Mouse (Mus musculus): ENCODE measurements around the gene Pde1a. TPM values are rescaled to one million over a fixed set of nuclear protein-coding genes. Genes with fewer than 3 reads are reported as not detected.
A peak's percentile ranks its signal among the peaks of the same experiment; 100 is the strongest.

Gene Pde1a
- polyA plus RNA-seq, 1 experiment from 2014 or later: 2.5 TPM

DNA sequence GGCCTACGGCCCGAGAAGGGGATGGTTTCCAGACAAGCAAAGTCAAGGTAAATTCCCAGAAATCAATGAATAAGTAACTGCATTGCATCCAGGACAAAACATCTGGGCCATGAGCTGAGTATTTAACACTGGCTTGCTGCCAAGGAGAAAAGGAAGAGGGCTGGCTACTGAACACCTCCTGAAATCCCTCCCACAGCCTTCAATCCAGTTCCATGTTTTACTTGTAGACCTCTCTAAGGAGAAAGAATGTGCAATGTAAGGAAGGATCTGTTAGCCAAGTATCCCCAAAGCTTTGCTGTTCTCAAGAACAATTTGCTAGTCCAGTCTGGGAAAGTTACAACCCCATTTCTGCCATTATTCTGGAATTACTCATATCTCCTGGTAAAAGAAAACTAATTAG lies 42.4 kb downstream of the Pde1a start:
- Histone ChIP-seq H3K4me1 (replicated peaks) (no peaks in the 10 kb centered on the region), H3K36me3 (replicated peaks) (no peaks in the 10 kb centered on the region), H3K4me2 (no peak overlapping the region), H3K4me3 (replicated peaks) (no peak overlapping the region), H3K9me3 (replicated peaks) (no peaks in the 10 kb centered on the region), H3K27me3 (no peaks in the 10 kb centered on the region), H3K9ac (no peak overlapping the region), H3K27ac (replicated peaks) (no peak overlapping the region)
- no peak for ATAC-seq (ENCODE audit: insufficient read depth)
- WGBS (ENCODE audit: insufficient replicate concordance): 40% methylated on average over 2 of the region's 2 CpGs

DNA sequence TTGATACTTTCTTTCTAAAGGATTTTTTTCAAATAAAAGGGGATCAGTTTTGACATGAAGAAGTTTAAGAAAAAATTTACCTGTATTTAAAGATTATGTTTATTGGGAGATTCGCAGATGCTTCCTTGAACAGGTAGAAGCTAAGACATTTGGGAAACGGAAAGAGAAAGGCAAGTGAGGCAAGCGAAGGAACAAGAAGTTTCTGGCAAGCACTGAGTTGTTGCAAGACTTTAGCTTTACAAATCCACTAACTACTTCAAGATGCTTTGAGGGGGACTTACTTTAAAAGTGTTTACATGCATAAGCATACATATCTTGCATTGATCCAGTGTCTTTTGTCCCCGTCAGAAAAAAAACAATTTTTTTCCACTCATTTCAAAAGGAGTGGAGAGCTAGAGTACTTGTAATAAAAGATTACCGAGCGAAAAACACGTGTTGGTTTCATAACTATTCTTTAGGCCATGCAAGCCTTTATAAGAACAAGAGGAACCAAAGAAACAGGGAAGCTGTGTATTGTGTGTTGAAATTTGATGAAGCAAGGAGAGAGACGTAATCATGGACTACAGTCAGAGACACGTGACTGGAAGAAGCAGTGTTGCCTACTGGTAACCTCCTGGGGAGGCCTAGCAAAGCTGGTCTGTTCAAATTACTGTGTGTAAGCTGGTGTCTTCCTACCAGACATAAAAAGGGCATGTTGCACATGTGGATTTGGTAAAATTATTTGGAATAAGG lies 49.0 kb downstream of the Pde1a start:
- Histone ChIP-seq H3K36me3 (replicated peaks) (no peaks in the 10 kb centered on the region), H3K9me3 (replicated peaks) (no peaks in the 10 kb centered on the region), H3K27ac (replicated peaks) (no peak overlapping the region), H3K9ac (no peak overlapping the region), H3K27me3 (no peaks in the 10 kb centered on the region), H3K4me2 (no peak overlapping the region), H3K4me1 (replicated peaks) (no peaks in the 10 kb centered on the region), H3K4me3 (replicated peaks) (no peak overlapping the region)
- 59% methylated on average over 9 of the region's 9 CpGs for WGBS (ENCODE audit: insufficient replicate concordance)
- ATAC-seq (ENCODE audit: insufficient read depth): peak; percentile 52

DNA sequence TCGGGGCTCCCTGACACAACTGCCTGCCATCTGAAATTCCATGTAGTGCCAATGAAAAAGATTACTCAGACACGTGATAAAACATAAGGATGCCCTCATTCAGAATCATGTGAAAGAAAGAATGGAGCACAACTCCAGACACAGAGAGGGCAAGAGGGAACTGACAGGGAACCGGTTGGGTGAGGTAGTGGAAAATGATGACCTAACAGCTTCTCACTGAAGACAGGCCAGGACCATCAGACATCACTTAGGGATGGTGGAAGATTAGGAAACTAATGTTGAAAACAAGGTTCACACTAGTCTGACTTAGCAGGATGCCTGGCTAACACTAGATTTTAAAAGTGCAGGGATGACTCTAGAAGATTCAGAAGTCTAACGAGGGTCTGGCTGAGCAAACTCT lies 49.6 kb downstream of the Pde1a start:
- Histone ChIP-seq H3K27me3 (no peaks in the 10 kb centered on the region), H3K27ac (replicated peaks) (no peak overlapping the region), H3K4me3 (replicated peaks) (no peak overlapping the region), H3K9me3 (replicated peaks) (no peaks in the 10 kb centered on the region), H3K9ac (no peak overlapping the region), H3K4me2 (no peak overlapping the region), H3K36me3 (replicated peaks) (no peaks in the 10 kb centered on the region), H3K4me1 (replicated peaks) (no peaks in the 10 kb centered on the region)
- ATAC-seq (ENCODE audit: insufficient read depth): no peak
- WGBS (ENCODE audit: insufficient replicate concordance): 60% methylated on average over 4 of the region's 4 CpGs

DNA sequence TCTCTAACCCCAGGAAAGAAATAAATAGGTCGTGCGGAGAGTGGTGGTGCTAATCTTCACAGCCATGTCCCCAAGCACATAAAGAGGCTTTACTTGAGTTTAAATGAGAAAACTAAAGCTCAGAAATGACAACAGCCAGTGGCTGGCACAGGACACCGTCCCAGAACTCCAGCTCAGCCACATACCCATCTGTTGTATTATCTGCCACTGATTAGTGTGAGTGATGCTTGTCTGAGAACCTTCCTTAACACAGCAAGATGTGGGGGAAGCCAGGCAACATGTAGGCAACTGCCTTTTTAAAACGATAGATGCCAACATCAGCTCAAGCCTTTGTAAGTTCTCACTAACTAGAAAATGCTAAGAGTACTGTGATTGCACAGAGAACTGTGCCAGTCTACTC lies 52.9 kb downstream of the Pde1a start:
- no peaks in the 10 kb centered on the region for H3K36me3 ChIP-seq (replicated peaks)
- H3K9ac ChIP-seq: no peak overlapping the region
- H3K9me3 ChIP-seq (replicated peaks): no peaks in the 10 kb centered on the region
- no peak for ATAC-seq (ENCODE audit: insufficient read depth)
- H3K27me3 ChIP-seq: no peaks in the 10 kb centered on the region
- WGBS (ENCODE audit: insufficient replicate concordance): 64% methylated on average over 4 of the region's 4 CpGs
- H3K4me2 ChIP-seq: no peak overlapping the region
- H3K4me3 ChIP-seq (replicated peaks): no peak overlapping the region
- no peak overlapping the region for H3K27ac ChIP-seq (replicated peaks)
- H3K4me1 ChIP-seq (replicated peaks): no peaks in the 10 kb centered on the region

DNA sequence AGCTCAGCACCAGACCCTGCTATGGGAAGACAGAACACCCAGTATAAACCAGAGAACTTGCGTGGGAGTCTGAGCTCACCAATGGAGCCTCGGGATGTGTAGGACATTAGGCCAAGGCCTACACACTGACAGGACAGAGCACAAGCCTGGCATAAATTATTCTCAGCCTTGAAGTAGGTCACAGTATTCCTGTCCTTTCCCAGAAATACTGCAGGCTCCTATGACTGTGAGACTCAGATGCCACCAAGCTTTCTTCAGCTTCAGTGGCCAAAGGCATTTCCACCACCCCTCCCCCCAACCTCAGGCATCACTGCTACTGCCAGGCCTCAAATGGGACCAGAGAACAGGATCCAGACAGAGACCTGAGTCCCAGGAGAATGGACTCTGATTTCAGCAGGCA lies 54.7 kb downstream of the Pde1a start:
- H3K27ac ChIP-seq (replicated peaks): no peak overlapping the region
- no peak for ATAC-seq (ENCODE audit: insufficient read depth)
- H3K4me3 ChIP-seq (replicated peaks): no peak overlapping the region
- H3K9me3 ChIP-seq (replicated peaks): no peaks in the 10 kb centered on the region
- no peak overlapping the region for H3K9ac ChIP-seq
- WGBS (ENCODE audit: insufficient replicate concordance): 72% methylated on average over 2 of the region's 2 CpGs
- no peaks in the 10 kb centered on the region for H3K27me3 ChIP-seq
- H3K4me2 ChIP-seq: no peak overlapping the region
- no peaks in the 10 kb centered on the region for H3K4me1 ChIP-seq (replicated peaks)
- H3K36me3 ChIP-seq (replicated peaks): no peaks in the 10 kb centered on the region

DNA sequence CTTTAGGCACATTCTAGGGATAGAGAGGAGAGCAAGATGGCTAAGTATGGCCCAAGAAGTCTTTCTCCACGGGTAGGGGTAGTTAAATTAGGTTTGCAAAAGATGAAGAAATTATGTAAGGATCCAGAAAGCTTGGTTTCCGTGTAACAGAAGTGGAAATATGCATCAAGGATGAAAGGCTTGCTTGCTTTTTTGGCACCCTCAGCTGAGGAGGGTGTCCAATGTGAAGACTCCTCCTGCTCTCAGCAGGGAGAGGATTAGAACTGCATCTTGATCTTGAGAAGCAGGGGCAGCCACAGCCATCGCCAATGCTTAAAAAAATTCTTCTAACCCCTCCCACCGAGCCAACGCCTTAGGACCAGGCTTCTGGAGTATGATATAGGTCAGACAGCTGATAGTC lies 55.2 kb downstream of the Pde1a start:
- H3K4me1 ChIP-seq (replicated peaks): no peaks in the 10 kb centered on the region
- no peaks in the 10 kb centered on the region for H3K27me3 ChIP-seq
- H3K9ac ChIP-seq: no peak overlapping the region
- H3K4me2 ChIP-seq: no peak overlapping the region
- no peak for ATAC-seq (ENCODE audit: insufficient read depth)
- no peaks in the 10 kb centered on the region for H3K9me3 ChIP-seq (replicated peaks)
- no peak overlapping the region for H3K27ac ChIP-seq (replicated peaks)
- 37% methylated on average over 5 of the region's 5 CpGs for WGBS (ENCODE audit: insufficient replicate concordance)
- no peak overlapping the region for H3K4me3 ChIP-seq (replicated peaks)
- H3K36me3 ChIP-seq (replicated peaks): no peaks in the 10 kb centered on the region

DNA sequence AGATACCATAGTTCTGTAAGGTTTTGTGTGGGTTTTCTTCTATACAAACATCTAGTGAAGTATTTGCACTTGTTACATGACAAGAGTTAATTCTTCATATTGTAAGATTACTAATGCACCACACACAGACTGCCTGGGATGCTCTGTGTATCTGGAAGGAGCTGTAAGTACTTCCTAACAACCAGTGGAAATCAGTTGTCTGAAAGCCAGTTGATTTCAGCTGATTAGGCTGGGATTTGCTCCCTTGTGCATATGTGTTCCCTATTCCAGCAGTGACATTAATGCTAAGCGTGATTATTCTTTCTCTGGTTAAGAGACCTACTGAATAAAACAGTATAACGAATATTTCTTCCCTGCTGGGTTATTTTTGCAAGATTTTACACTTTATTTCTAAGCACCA lies 55.8 kb downstream of the Pde1a start:
- Histone ChIP-seq H3K4me2 (no peak overlapping the region), H3K27ac (replicated peaks) (no peak overlapping the region), H3K4me1 (replicated peaks) (no peaks in the 10 kb centered on the region), H3K36me3 (replicated peaks) (no peaks in the 10 kb centered on the region), H3K4me3 (replicated peaks) (no peak overlapping the region), H3K9ac (no peak overlapping the region), H3K27me3 (no peaks in the 10 kb centered on the region), H3K9me3 (replicated peaks) (no peaks in the 10 kb centered on the region)
- 49% methylated on average over 2 of the region's 2 CpGs for WGBS (ENCODE audit: insufficient replicate concordance)
- ATAC-seq (ENCODE audit: insufficient read depth): no peak

DNA sequence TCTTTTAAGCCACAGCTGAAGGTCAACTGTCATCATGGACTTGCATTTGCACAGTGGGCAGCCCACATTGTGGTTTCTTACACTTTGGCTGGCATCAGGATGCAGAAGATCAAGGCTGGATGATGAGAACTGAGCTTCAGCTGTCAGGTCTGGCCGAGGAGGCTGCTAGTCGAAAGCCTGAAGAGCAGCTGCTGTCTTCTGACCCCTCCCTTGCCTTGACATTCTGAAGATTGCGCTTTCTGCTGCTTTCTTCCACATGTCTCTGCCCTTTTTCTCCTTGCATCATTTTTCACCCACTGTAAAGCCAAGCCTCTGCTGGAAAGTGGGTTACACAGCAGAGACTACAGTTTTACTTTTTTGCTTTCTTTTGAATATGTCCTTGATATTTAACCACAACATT lies 59.5 kb downstream of the Pde1a start:
- Histone ChIP-seq H3K27me3 (no peaks in the 10 kb centered on the region), H3K36me3 (replicated peaks) (no peaks in the 10 kb centered on the region), H3K4me3 (replicated peaks) (no peak overlapping the region), H3K4me2 (no peak overlapping the region), H3K4me1 (replicated peaks) (no peaks in the 10 kb centered on the region), H3K9ac (no peak overlapping the region), H3K9me3 (replicated peaks) (no peaks in the 10 kb centered on the region), H3K27ac (replicated peaks) (no peak overlapping the region)
- ATAC-seq (ENCODE audit: insufficient read depth): no peak
- WGBS (ENCODE audit: insufficient replicate concordance): 48% methylated on average over 3 of the region's 3 CpGs

DNA sequence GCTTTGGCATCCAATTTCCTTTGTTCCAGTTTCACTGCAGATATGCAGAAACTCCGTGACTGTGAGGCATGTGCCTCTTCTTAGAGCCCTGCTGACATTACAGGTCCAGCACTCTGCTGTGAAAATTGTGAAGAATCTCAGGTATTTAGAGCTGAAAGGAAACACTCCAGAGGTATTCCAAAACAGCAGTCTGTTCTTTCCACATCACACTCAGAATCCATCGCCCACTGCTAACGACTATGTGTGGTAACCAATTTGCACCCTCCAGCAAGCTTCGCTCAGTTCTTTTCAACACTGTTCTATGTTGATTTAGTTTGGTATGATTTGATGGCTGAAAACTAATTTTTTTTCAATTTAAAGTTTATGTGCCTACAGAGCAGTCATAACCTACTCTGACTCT lies 62.8 kb downstream of the Pde1a start:
- Histone ChIP-seq H3K9me3 (replicated peaks) (no peaks in the 10 kb centered on the region), H3K4me1 (replicated peaks) (no peaks in the 10 kb centered on the region), H3K27ac (replicated peaks) (no peak overlapping the region), H3K9ac (no peak overlapping the region), H3K4me3 (replicated peaks) (no peak overlapping the region), H3K27me3 (no peaks in the 10 kb centered on the region), H3K4me2 (no peak overlapping the region), H3K36me3 (replicated peaks) (no peaks in the 10 kb centered on the region)
- no peak for ATAC-seq (ENCODE audit: insufficient read depth)
- 63% methylated on average over 4 of the region's 4 CpGs for WGBS (ENCODE audit: insufficient replicate concordance)

DNA sequence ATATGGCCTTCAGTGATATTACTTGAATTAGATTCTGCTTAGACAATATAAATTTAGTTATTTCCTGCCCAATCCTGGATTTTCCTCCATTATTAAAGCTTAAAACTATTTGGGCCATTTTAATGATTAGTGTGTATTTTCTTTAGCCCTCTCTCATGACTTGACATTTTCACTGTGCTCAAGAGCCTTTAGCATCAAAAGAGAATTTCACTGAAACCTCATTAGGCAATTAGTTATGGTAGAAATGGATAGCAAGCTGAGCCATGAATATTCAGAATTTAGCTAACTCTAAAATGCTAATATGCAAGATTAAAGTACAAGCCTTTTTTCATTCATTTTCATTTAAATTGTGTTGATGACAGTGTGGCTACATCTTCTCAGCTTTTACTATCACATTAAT lies 73.2 kb downstream of the Pde1a start:
- no peaks in the 10 kb centered on the region for H3K9me3 ChIP-seq (replicated peaks)
- H3K4me3 ChIP-seq (replicated peaks): no peak overlapping the region
- no peaks in the 10 kb centered on the region for H3K4me1 ChIP-seq (replicated peaks)
- no peaks in the 10 kb centered on the region for H3K27me3 ChIP-seq
- H3K9ac ChIP-seq: no peak overlapping the region
- H3K36me3 ChIP-seq (replicated peaks): no peaks in the 10 kb centered on the region
- no peak overlapping the region for H3K4me2 ChIP-seq
- H3K27ac ChIP-seq (replicated peaks): no peak overlapping the region
- no peak for ATAC-seq (ENCODE audit: insufficient read depth)

DNA sequence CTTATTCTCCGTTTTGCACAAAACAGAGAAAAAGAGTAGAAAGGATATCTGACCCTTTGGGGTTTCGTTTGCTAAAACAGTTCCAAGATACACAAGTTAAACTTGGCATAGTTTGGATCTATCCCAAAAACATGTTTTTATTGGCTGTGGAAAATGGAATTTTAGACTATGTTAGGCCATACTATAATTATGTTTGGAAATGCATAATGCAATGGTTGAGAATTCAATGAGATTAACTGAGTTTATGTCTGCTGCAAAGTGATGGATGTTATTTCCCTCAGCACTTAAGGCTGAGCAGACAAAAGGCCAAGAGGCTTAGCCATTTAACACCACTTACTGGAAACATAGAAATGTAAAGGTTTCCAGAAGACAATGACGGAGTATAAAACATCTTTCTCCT lies 75.2 kb downstream of the Pde1a start:
- Histone ChIP-seq H3K4me1 (replicated peaks) (no peaks in the 10 kb centered on the region), H3K4me2 (no peak overlapping the region), H3K9ac (no peak overlapping the region), H3K36me3 (replicated peaks) (no peaks in the 10 kb centered on the region), H3K27me3 (no peaks in the 10 kb centered on the region), H3K4me3 (replicated peaks) (no peak overlapping the region), H3K9me3 (replicated peaks) (no peaks in the 10 kb centered on the region), H3K27ac (replicated peaks) (no peak overlapping the region)
- 49% methylated on average over 3 of the region's 3 CpGs for WGBS (ENCODE audit: insufficient replicate concordance)
- no peak for ATAC-seq (ENCODE audit: insufficient read depth)

DNA sequence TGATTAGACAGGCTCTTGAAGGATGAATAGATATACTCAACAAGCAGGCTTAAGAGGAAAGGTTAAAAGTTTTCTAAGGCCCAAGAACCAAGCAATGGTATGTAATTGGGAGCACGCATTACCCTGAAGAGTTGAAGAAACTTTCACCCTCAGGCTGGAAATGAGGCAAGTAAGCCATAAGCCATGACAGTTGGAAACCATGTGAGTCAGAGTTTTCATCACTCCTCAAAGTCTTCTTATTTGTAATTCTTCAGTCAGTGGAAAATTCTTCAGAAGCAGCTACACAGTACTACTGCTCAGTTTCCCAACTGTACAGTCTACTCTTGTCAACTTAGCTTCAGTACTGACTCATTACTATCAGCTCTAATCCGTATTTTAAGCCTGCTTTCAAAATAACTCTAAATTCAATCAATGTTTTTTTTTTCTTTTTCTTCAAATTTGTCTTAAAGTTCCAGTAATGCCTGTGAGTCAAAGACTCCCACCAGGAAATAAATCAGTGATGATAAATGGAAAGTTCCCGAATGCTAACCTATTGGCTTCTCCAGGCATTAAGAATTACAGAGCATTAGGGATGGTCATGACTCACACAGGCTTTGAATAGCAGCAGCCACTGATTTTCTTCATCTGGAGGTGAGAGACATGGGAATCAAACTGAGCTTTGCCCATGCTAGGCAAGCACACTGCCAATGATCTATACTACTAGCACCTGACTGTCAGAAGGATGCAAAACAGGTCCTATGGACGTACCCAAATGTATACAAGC lies 82.3 kb downstream of the Pde1a start:
- ATAC-seq (ENCODE audit: insufficient read depth): no peak
- 55% methylated on average over 4 of the region's 4 CpGs for WGBS (ENCODE audit: insufficient replicate concordance)
- H3K4me1 ChIP-seq (replicated peaks): no peaks in the 10 kb centered on the region
- no peaks in the 10 kb centered on the region for H3K9me3 ChIP-seq (replicated peaks)
- H3K9ac ChIP-seq: no peak overlapping the region
- H3K27ac ChIP-seq (replicated peaks): no peak overlapping the region
- H3K4me3 ChIP-seq (replicated peaks): no peak overlapping the region
- H3K36me3 ChIP-seq (replicated peaks): no peaks in the 10 kb centered on the region
- H3K27me3 ChIP-seq: no peaks in the 10 kb centered on the region
- no peak overlapping the region for H3K4me2 ChIP-seq

Measured in liver, embryonic 15.5 days (tissue).